Mouse (Mus musculus): ENCODE data around the gene Grid1. TPM values are rescaled to one million over a fixed set of nuclear protein-coding genes. Genes with fewer than 3 reads are reported as not detected.
A peak's percentile ranks its signal among the peaks of the same experiment; 100 is the strongest.

Grid1 gene
- polyA plus RNA-seq, 1 experiment, result 1.3 TPM

GRCm38 (mm10) chr14:35110928-35111327, 291.0 kb downstream of the Grid1 start:
- no peak overlapping the region for H3K27ac ChIP-seq (ENCODE audit: insufficient read depth, low read depth, low read length)
- DNase-seq, result peak; percentile 49

GRCm38 (mm10) chr14:35112327-35113275, 292.7 kb downstream of the Grid1 start:
- no peaks in the 10 kb centered on the region for H3K27me3 ChIP-seq (replicated peaks; ENCODE audit: control insufficient read depth, insufficient read depth, low read length)
- peak; percentile 8 for DNase-seq
- 39% methylated on average over 11 of the region's 11 CpGs for WGBS
- no peak overlapping the region for H3K4me3 ChIP-seq (ENCODE audit: insufficient read depth, low read depth, low read length)
- TF ChIP-seq POLR2A (IDR thresholded peaks at IDR 0.05; ENCODE audit: low read depth, low read length) (no peak), CTCF (conservative IDR thresholded peaks at IDR 0.05; ENCODE audit: insufficient read depth, insufficient read length, low read depth, low read length) (no peak)
- H3K4me1 ChIP-seq (ENCODE audit: control insufficient read depth, insufficient read depth, low read length), result no peaks in the 10 kb centered on the region
- no peaks in the 10 kb centered on the region for H3K36me3 ChIP-seq (ENCODE audit: control insufficient read depth, insufficient read depth, low read length)
- no peak overlapping the region for H3K27ac ChIP-seq (ENCODE audit: insufficient read depth, low read depth, low read length)

More at GRCm38 (mm10) chr14:35110928-35111327, 291.0 kb downstream of the Grid1 start:
- Histone ChIP-seq H3K4me3 (ENCODE audit: insufficient read depth, low read depth, low read length) (no peak overlapping the region), H3K4me1 (ENCODE audit: control insufficient read depth, insufficient read depth, low read length) (no peaks in the 10 kb centered on the region), H3K36me3 (ENCODE audit: control insufficient read depth, insufficient read depth, low read length) (no peaks in the 10 kb centered on the region), H3K27me3 (replicated peaks; ENCODE audit: control insufficient read depth, insufficient read depth, low read length) (no peaks in the 10 kb centered on the region)
- WGBS, result 90% methylated on average over 1 of the region's 1 CpGs
- TF ChIP-seq POLR2A (IDR thresholded peaks at IDR 0.05; ENCODE audit: low read depth, low read length), result no peak
- peak; percentile 54 for TF ChIP-seq CTCF (conservative IDR thresholded peaks at IDR 0.05; ENCODE audit: insufficient read depth, insufficient read length, low read depth, low read length)

GRCm38 (mm10) chr14:35113276-35113645, 293.4 kb downstream of the Grid1 start:
- H3K4me3 ChIP-seq (ENCODE audit: insufficient read depth, low read depth, low read length), result no peak overlapping the region
- H3K27ac ChIP-seq (ENCODE audit: insufficient read depth, low read depth, low read length), result no peak overlapping the region
- 78% methylated on average over 2 of the region's 2 CpGs for WGBS
- H3K27me3 ChIP-seq (replicated peaks; ENCODE audit: control insufficient read depth, insufficient read depth, low read length), result no peaks in the 10 kb centered on the region
- H3K4me1 ChIP-seq (ENCODE audit: control insufficient read depth, insufficient read depth, low read length), result no peaks in the 10 kb centered on the region
- DNase-seq, result no peak
- TF ChIP-seq CTCF (conservative IDR thresholded peaks at IDR 0.05; ENCODE audit: insufficient read depth, insufficient read length, low read depth, low read length) (no peak), POLR2A (IDR thresholded peaks at IDR 0.05; ENCODE audit: low read depth, low read length) (no peak)
- no peaks in the 10 kb centered on the region for H3K36me3 ChIP-seq (ENCODE audit: control insufficient read depth, insufficient read depth, low read length)

GRCm38 (mm10) chr14:35115913-35116312, 296.0 kb downstream of the Grid1 start:
- Histone ChIP-seq H3K36me3 (ENCODE audit: control insufficient read depth, insufficient read depth, low read length) (no peaks in the 10 kb centered on the region), H3K4me1 (ENCODE audit: control insufficient read depth, insufficient read depth, low read length) (no peaks in the 10 kb centered on the region), H3K27me3 (replicated peaks; ENCODE audit: control insufficient read depth, insufficient read depth, low read length) (no peaks in the 10 kb centered on the region), H3K4me3 (ENCODE audit: insufficient read depth, low read depth, low read length) (no peak overlapping the region), H3K27ac (ENCODE audit: insufficient read depth, low read depth, low read length) (no peak overlapping the region)
- TF ChIP-seq CTCF (conservative IDR thresholded peaks at IDR 0.05; ENCODE audit: insufficient read depth, insufficient read length, low read depth, low read length) (no peak), POLR2A (IDR thresholded peaks at IDR 0.05; ENCODE audit: low read depth, low read length) (no peak)
- no peak for DNase-seq
- WGBS, result 76% methylated on average over 3 of the region's 3 CpGs

- Histone ChIP-seq H3K27me3 (replicated peaks; ENCODE audit: control insufficient read depth, insufficient read depth, low read length) (no peaks in the 10 kb centered on the region), H3K36me3 (ENCODE audit: control insufficient read depth, insufficient read depth, low read length) (no peaks in the 10 kb centered on the region), H3K4me1 (ENCODE audit: control insufficient read depth, insufficient read depth, low read length) (no peaks in the 10 kb centered on the region), H3K4me3 (ENCODE audit: insufficient read depth, low read depth, low read length) (no peak overlapping the region), H3K27ac (ENCODE audit: insufficient read depth, low read depth, low read length) (no peak overlapping the region)
- TF ChIP-seq POLR2A (IDR thresholded peaks at IDR 0.05; ENCODE audit: low read depth, low read length) (no peak), CTCF (conservative IDR thresholded peaks at IDR 0.05; ENCODE audit: insufficient read depth, insufficient read length, low read depth, low read length) (no peak)
- DNase-seq, result peak; percentile 51
- 53% methylated on average over 2 of the region's 2 CpGs for WGBS
Measured at GRCm38 (mm10) chr14:35120089-35120488, 300.2 kb downstream of the Grid1 start.

- peak; percentile 63 for DNase-seq
- Histone ChIP-seq H3K27me3 (replicated peaks; ENCODE audit: control insufficient read depth, insufficient read depth, low read length) (no peaks in the 10 kb centered on the region), H3K4me3 (ENCODE audit: insufficient read depth, low read depth, low read length) (no peak overlapping the region), H3K27ac (ENCODE audit: insufficient read depth, low read depth, low read length) (no peak overlapping the region), H3K36me3 (ENCODE audit: control insufficient read depth, insufficient read depth, low read length) (no peaks in the 10 kb centered on the region), H3K4me1 (ENCODE audit: control insufficient read depth, insufficient read depth, low read length) (no peaks in the 10 kb centered on the region)
- WGBS, result 47% methylated on average over 4 of the region's 4 CpGs
- TF ChIP-seq CTCF (conservative IDR thresholded peaks at IDR 0.05; ENCODE audit: insufficient read depth, insufficient read length, low read depth, low read length) (no peak), POLR2A (IDR thresholded peaks at IDR 0.05; ENCODE audit: low read depth, low read length) (no peak)
Measured at GRCm38 (mm10) chr14:35120905-35121304, 301.0 kb downstream of the Grid1 start.

GRCm38 (mm10) chr14:35122111-35122510, 302.2 kb downstream of the Grid1 start:
- 49% methylated on average over 3 of the region's 3 CpGs for WGBS
- no peaks in the 10 kb centered on the region for H3K36me3 ChIP-seq (ENCODE audit: control insufficient read depth, insufficient read depth, low read length)
- no peak overlapping the region for H3K27ac ChIP-seq (ENCODE audit: insufficient read depth, low read depth, low read length)
- no peak for DNase-seq
- H3K4me1 ChIP-seq (ENCODE audit: control insufficient read depth, insufficient read depth, low read length), result no peaks in the 10 kb centered on the region
- H3K27me3 ChIP-seq (replicated peaks; ENCODE audit: control insufficient read depth, insufficient read depth, low read length), result no peaks in the 10 kb centered on the region
- H3K4me3 ChIP-seq (ENCODE audit: insufficient read depth, low read depth, low read length), result no peak overlapping the region
- TF ChIP-seq POLR2A (IDR thresholded peaks at IDR 0.05; ENCODE audit: low read depth, low read length), result no peak
- TF ChIP-seq CTCF (conservative IDR thresholded peaks at IDR 0.05; ENCODE audit: insufficient read depth, insufficient read length, low read depth, low read length), result no peak

Data from kidney, adult 2 months (tissue).